Mouse (Mus musculus): ENCODE measurements around the gene Ppp1r35. TPM values are rescaled to one million over a fixed set of nuclear protein-coding genes. Genes with fewer than 3 reads are reported as not detected.

Gene Ppp1r35
- total RNA-seq, 2 experiments from 2014 or later = 23.4 to 27.1 TPM

DNA sequence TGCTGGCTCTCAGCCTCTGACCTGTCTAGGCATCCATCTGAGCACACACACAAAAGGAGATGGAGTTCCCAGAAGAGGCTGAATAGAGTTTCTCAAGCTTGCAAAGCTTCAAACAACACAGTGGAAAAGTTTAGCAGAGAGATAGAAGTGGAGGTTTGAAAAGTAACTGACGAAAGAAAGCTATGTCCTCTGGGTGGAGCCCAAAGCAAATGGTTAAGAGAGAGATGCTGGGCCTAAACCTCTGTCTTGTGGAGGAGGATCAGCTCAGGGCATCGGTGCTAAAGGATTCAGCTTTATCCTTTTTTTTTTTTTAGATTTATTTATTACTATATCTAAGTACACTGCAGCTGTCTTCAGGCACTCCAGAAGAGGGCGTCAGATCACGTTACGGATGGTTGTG is 29.7 kb downstream of the Ppp1r35 start:
- DNase-seq (ENCODE audit: low spot score in 2 of 2) = no peak
- intact Hi-C loops (cut with DNase I) = no loop called here

- DNase-seq (ENCODE audit: low spot score in 2 of 2) = no peak
- intact Hi-C loops (cut with DNase I) = no loop called here
These were observed 39.0 kb downstream of the Ppp1r35 start for GRCm38 (mm10) chr5:137817466-137818222.

DNA sequence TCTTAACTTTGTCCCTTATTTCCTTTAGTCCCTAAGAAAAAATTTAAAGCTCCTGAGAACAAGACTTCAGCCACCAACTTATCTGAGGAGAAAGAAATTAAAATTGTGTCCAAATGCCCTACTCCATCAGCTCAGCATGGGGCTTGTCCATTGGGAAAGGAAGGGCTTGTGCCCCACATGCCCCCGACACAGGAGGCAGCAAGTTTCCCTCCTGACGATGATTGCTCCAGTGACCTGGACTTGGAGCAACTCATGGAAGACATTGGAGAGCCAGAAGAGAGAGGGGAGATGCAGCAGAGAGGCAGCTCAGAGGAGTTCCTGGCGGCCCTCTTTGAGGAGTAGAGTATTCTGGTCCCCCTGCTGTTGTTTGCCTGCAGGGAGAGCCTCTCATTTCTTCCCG is 43.5 kb downstream of the Ppp1r35 start:
- intact Hi-C loops (cut with DNase I) = no loop called here
- DNase-seq (ENCODE audit: low spot score in 2 of 2) = no peak

DNA sequence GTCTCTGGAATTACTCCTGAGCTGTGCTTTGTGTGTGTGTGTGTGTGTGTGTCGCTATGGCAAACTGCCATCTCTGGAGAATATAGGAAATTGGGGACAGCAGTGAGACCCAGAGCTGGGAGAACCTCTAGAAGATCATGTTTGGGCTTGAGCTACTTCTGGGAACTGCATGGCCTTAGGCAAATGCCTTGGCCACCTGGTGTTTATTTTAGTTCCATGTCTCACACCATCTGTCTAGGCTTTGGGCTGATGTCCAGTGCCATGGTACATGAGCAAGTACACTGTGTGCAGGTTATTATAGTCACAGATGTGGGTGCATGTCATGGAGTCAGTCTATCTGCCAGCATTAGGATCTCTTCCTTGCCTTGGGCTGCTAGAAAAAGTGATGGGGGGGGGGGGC is 44.0 kb downstream of the Ppp1r35 start:
- no peak for DNase-seq (ENCODE audit: low spot score in 2 of 2)
- intact Hi-C loops (cut with DNase I) = no loop called here

DNA sequence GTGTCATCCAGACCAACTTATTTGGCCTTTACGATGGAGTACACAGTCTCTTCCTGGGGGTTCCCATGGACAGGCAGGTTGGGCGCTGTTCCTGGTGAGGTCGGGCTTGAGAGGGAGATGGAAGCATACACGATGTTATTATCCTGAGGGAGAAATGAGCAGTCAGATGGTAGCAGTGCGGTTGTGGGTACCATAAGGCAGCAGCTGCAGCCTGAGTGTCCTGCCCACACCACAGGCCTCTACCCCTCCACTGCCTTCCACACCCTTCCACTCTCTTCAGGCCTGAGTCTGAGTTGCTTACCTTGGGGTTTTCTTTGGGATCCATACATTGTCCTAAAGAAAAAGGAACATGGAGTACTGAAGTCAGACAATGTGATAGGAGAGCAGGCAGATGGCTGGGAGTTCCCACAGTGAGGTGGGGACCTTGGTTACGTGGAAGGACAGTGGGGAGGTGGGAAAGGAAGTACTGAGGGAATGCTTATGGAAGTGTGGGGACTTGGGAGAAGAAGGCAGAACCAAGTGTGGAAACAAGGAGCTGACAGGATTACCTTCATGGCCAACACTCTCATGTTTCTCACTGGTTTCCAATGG is 44.9 kb downstream of the Ppp1r35 start:
- no peak for DNase-seq (ENCODE audit: low spot score in 2 of 2)
- intact Hi-C loops (cut with DNase I) = no loop called here

DNA sequence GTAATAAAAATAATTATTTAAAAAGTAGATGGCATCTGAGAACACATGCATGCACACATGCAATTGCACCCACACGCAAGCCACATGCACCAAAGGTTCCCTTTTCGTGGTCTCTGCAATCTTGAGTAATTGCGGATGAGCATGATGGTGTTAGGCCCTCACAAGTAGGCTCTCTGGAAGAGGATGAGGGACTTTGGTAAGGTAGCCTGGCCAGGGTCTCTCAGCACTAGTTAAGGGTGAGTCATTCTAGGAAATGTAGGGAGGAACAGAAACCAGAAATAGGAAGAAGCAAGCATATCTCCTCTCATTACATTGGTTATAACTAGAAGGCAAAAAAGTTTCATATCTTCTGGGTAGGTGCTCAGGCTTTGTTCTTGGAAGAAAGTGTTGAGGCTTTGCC is 46.4 kb downstream of the Ppp1r35 start:
- no peak for DNase-seq (ENCODE audit: low spot score in 2 of 2)
- intact Hi-C loops (cut with DNase I) = no loop called here

DNA sequence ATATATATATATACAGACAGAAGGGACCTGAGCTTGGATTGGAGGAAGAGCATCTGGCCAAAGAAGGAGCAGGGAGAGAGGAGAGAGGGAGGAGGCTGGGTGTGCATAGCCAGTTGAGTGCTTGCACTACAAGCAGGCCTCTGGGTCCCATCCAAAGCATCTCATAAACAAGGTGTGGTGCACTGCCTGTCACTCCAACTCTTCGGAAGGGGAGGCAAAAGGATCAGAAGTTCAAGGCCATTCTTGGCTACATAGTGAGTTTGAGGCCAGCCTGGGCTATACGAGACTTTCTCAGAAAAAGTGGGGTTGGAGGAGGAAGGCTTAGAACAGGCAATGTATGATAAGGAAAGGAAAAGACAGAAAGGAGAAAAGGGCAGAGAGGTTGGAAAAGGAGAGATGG is 47.3 kb downstream of the Ppp1r35 start:
- DNase-seq (ENCODE audit: low spot score in 2 of 2) = no peak
- intact Hi-C loops (cut with DNase I) = no loop called here

- intact Hi-C loops (cut with DNase I) = no loop called here
- no peak for DNase-seq (ENCODE audit: low spot score in 2 of 2)
These were observed 47.8 kb downstream of the Ppp1r35 start for GRCm38 (mm10) chr5:137826421-137826820.

DNA sequence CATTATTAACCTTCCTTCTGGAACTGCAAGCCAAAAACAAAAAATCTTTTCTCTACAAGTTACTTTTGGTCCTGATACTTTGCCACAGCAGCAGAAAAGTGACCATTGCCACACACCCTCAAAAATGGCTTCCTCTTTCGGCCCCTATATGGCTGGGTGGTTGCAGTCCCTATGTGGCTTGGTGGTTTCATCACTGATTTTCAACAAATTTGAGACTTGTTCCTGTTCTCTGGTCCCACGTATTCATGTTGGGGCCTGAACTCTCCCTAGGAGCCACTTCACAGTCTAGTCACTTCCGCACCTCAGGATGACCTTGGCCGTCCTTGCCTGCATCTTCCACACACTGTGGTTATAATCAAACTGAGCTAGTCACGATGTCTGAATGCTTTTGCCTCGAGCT is 50.0 kb downstream of the Ppp1r35 start:
- intact Hi-C loops (cut with DNase I) = no loop called here
- DNase-seq (ENCODE audit: low spot score in 2 of 2) = no peak

Other genes with a start within 250 kb of the Ppp1r35 start
- not detected for gene Epo, start 245.6 kb upstream of the Ppp1r35 start, total RNA-seq (2021)
- 100 to 1,000 TPM; 662 to 684 TPM for gene Gnb2, start 245.3 kb upstream of the Ppp1r35 start, total RNA-seq (2021)
- 100 to 1,000 TPM; 109 to 118 TPM for gene Actl6b, start 225.3 kb upstream of the Ppp1r35 start, total RNA-seq (2021)
- 1 to 10 TPM; 8.1 to 8.9 TPM for gene Tfr2, start 209.0 kb upstream of the Ppp1r35 start, total RNA-seq (2021)
- 10 to 100 TPM; 18.2 to 22.2 TPM for gene Mospd3, start 177.8 kb upstream of the Ppp1r35 start, total RNA-seq (2021)
- gene Pcolce, start 165.1 kb upstream of the Ppp1r35 start, total RNA-seq (2021) = 10 to 100 TPM; 12.1 to 13.7 TPM
- gene Fbxo24, start 149.8 kb upstream of the Ppp1r35 start, total RNA-seq (2021) = under 1 TPM; 0.18 to 0.21 TPM
- 10 to 100 TPM; 12.2 to 13.5 TPM for gene Lrch4, start 149.7 kb upstream of the Ppp1r35 start, total RNA-seq (2021)
- gene Gm20605, start 149.7 kb upstream of the Ppp1r35 start, total RNA-seq (2021) = 10 to 100 TPM in 1 of 2 experiments, 1 to 10 TPM in 1; 9.2 to 11.8 TPM
- gene Sap25, start 137.5 kb upstream of the Ppp1r35 start, total RNA-seq (2021) = 1 to 10 TPM; 2.3 to 4.7 TPM
- gene Irs3, start 133.1 kb upstream of the Ppp1r35 start, total RNA-seq (2021) = under 1 TPM in 1 of 2 experiments, not detected in 1; 0.32 TPM
- 10 to 100 TPM; 40.0 to 43.9 TPM for gene Agfg2, start 94.1 kb upstream of the Ppp1r35 start, total RNA-seq (2021)
- 10 to 100 TPM; 69.0 to 73.4 TPM for gene Nyap1, start 37.2 kb upstream of the Ppp1r35 start, total RNA-seq (2021)
- 100 to 1,000 TPM; 173 to 195 TPM for gene Tsc22d4, start 33.1 kb upstream of the Ppp1r35 start, total RNA-seq (2021)
- 10 to 100 TPM; 41.4 to 45.0 TPM for gene Mepce, start 8.8 kb downstream of the Ppp1r35 start, total RNA-seq (2021)
- gene Zcwpw1, start 8.9 kb downstream of the Ppp1r35 start, total RNA-seq (2021) = 1 to 10 TPM; 4.6 to 6.7 TPM
- gene Pilra, start 57.4 kb downstream of the Ppp1r35 start, total RNA-seq (2021) = 1 to 10 TPM in 1 of 2 experiments, under 1 TPM in 1; 0.92 to 1.2 TPM
- not detected for gene Pilrb1, start 79.3 kb downstream of the Ppp1r35 start, total RNA-seq (2021)
- not detected for gene Pilrb2, start 93.0 kb downstream of the Ppp1r35 start, total RNA-seq (2021)
- under 1 TPM; 0.11 to 0.18 TPM for gene Cyp3a13, start 142.8 kb downstream of the Ppp1r35 start, total RNA-seq (2021)
- 10 to 100 TPM; 16.3 to 22.4 TPM for gene Gjc3, start 184.2 kb downstream of the Ppp1r35 start, total RNA-seq (2021)
- gene Azgp1, start 202.7 kb downstream of the Ppp1r35 start, total RNA-seq (2021) = not detected
- not detected for gene Smok3a, start 242.4 kb downstream of the Ppp1r35 start, total RNA-seq (2021)
- gene Smok3b, start 242.6 kb downstream of the Ppp1r35 start, total RNA-seq (2021) = not detected

Measured in left cerebral cortex, postnatal 25 days (tissue).